Mouse (Mus musculus) forebrain, embryonic 16.5 days (tissue): Measurements from ENCODE around the gene Timm17b. TPM values are rescaled to one million over a fixed set of nuclear protein-coding genes. Genes with fewer than 3 reads are reported as not detected.
A peak's percentile ranks its signal among the peaks of the same experiment; 100 is the strongest.
"Not testable (repeated sequence)": the region's sequence is repeated elsewhere in the genome, so short reads cannot be mapped to it uniquely, and the experiment has no call there.

Source experiments
- ATAC-seq: fragments of 200-750 bp; cut with Nextera tagmentation; 2 replicates; pipeline ENCODE4 v1.8.0; 2017; ENCODE audit warnings: mild to moderate bottlenecking, moderate library complexity
- H3K27ac ChIP-seq: fragments of 300-500 bp; sonication (generic); 2 replicates; pipeline ENCODE4 v1.5.1; 2014; ENCODE audit warnings: low read length, control low read depth
- H3K27me3 ChIP-seq: fragments of 300-500 bp; sonication (generic); replicated peaks from 2 replicates; pipeline ENCODE4 v1.6.1; 2014; ENCODE audit warnings: low read length; ENCODE audit not compliant: control insufficient read depth, insufficient read depth
- H3K36me3 ChIP-seq: fragments of 300-500 bp; sonication (generic); 2 replicates; pipeline ENCODE4 v1.6.1; 2014; ENCODE audit not compliant: control insufficient read depth, insufficient read depth
- H3K4me1 ChIP-seq: fragments of 300-500 bp; sonication (generic); replicated peaks from 2 replicates; pipeline ENCODE4 v1.6.1; 2014; ENCODE audit warnings: low read length; ENCODE audit not compliant: control insufficient read depth, insufficient read depth
- H3K4me2 ChIP-seq: fragments of 300-500 bp; sonication (generic); 2 replicates; pipeline ENCODE4 v1.6.1; 2014; ENCODE audit warnings: mild to moderate bottlenecking, low read length, control low read depth
- H3K4me3 ChIP-seq: fragments of 300-500 bp; sonication (generic); replicated peaks from 2 replicates; pipeline ENCODE4 v1.5.1; 2014; ENCODE audit warnings: mild to moderate bottlenecking, low read length, control low read depth
- H3K9ac ChIP-seq: fragments of 300-500 bp; sonication (generic); replicated peaks from 2 replicates; pipeline ENCODE4 v1.6.1; 2014; ENCODE audit warnings: low read depth, low read length, control low read depth
- H3K9me3 ChIP-seq: fragments of 300-500 bp; sonication (generic); 2 replicates; pipeline ENCODE4 v1.6.1; 2016; ENCODE audit warnings: low read length; ENCODE audit not compliant: control insufficient read depth
- WGBS: fragments of 180-500 bp; shearing (Covaris S2); extraction: QIAGEN DNeasy Blood & Tissue Kit; methylation state at CpG from one replicate; pipeline ENCODE4 v1.1.7; 2014; 5-methylcytosine and 5-hydroxymethylcytosine counted together
- polyA plus RNA-seq: library from polyadenylated mRNA; unstranded; fragments of >200 nt; fragmentation: Nextera tagmentation; extraction: Ambion mirVana; gene quantifications from 2 replicates; pipeline ENCODE4 v1.2.1, GENCODE M21; 2015

The Timm17b gene
- polyA plus RNA-seq, 1 experiment from 2014 or later, result 155 TPM

DNA sequence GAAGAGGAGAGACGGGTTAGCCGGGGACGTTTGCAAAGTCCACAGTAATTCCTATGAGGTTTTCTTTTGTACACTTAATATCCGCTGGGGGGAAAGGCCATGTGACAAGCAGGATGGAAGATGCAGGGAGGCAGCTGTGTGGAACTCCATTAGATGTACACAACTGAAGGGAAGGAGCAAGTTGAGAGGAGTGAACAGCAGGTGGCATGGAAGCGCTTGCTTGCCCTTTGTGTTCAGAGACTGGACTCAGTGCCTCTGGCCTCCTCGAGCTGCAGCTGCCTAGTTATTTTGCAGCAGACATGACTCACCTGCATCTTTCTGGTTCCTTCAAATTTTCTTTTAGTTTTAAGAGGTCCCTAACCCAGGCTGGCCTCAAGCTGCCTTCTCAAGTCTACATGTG, 11.3 kb downstream of the Timm17b start:
- Histone ChIP-seq H3K9me3 (no peaks in the 10 kb centered on the region), H3K4me2 (no peak overlapping the region), H3K27me3 (no peaks in the 10 kb centered on the region), H3K9ac (no peak overlapping the region), H3K36me3 (no peaks in the 10 kb centered on the region), H3K4me3 (no peak overlapping the region), H3K4me1 (no peaks in the 10 kb centered on the region), H3K27ac (no peak overlapping the region)
- WGBS, result 46% methylated on average over 6 of the region's 6 CpGs
- ATAC-seq, result no peak

DNA sequence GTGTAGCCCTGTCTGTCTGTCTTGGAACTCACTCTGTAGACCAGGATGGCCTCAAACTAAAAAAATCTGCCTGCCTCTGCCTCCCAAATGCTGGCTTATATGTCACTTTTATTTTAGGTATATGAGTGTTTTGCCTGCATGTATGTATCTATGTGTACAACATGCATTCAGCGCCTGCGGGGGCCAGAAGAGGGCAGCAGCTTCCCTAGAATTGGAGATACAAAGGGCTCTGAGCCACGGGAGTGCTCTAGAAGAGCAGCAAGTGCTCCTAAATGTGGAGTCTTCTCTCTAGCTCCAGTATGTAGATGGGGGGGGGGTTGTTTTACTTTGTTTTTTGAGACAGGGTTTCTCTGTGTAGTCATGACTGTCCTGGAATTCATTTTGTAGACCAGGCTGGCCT, 16.5 kb downstream of the Timm17b start:
- H3K36me3 ChIP-seq, H3K4me1 ChIP-seq, H3K9me3 ChIP-seq, H3K27me3 ChIP-seq, H3K4me3 ChIP-seq, ATAC-seq, H3K27ac ChIP-seq, H3K4me2 ChIP-seq, H3K9ac ChIP-seq: not testable (repeated sequence)
- 26% methylated on average over 3 of the region's 3 CpGs for WGBS

DNA sequence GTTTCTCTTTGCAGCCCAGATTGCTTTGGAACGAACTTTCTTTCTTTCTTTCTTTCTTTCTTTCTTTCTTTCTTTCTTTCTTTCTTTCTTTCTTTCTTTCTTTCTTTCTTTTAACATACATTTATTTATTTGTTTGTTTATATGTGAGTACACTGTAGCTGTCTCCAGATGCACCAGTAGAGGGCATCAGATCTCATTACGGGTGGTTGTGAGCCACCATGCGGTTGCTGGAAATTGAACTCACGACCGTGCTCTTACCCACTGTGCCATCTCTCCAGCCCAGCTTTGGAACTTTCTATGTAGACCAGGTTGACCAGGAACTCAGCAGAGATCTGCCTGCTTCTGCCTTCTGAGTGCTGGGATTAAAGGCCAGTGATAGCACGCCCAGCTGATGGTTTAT, 18.8 kb downstream of the Timm17b start:
- H3K36me3 ChIP-seq, H3K27me3 ChIP-seq, H3K4me1 ChIP-seq, ATAC-seq, H3K27ac ChIP-seq, H3K4me2 ChIP-seq, H3K9ac ChIP-seq, H3K9me3 ChIP-seq, H3K4me3 ChIP-seq: not testable (repeated sequence)
- 76% methylated on average over 6 of the region's 6 CpGs for WGBS

DNA sequence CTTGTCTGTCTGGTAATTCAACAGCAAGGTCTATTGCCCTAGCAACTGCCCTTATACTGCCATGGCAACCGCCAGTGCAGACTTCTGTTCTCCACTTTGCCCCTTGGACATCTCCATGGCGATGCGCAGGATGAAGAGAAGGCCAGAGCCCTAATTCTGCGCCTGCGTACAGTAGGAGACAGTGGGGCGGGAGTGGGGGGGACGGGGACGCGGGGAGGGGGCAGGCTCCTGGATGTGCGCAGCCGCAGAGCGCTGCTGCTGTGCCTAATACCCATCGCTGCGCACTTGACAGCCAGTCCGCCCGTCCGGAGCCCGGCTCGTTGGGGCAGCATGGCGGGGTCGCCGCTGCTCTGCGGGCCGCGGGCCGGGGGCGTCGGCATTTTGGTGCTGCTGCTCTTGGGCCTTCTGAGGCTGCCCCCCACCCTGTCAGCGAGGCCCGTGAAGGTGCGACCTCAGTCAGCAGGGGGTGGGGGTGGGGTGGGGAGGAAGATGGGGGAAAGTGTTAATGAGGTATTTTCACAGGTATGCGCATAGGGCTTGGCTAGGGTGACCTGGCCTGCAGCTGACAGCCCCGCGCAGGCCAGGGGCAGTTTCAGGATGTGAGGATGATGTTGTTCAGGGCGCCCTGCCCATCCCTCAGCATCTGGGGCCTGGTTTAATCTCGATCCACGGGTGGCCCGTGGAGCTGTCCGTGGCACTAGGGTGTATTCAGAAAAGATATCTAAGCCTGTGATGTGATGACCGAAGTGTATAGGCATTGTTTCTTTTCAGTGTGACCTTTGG, 20.6 kb downstream of the Timm17b start, which contains the start of gene Pcsk1n:
TSS of gene Pcsk1n (plus strand) at position 222 of the 783 bp plus-strand sequence.
- peaks cover 3% of the 10 kb centered on the region; the same call in 1 of the 2 replicates for H3K27me3 ChIP-seq
- no peaks in the 10 kb centered on the region for H3K36me3 ChIP-seq
- H3K4me2 ChIP-seq, result peak within 1 kb of the TSS; percentile 58
- peak within 1 kb of the TSS; percentile 50 for H3K27ac ChIP-seq
- peak; percentile 90 for ATAC-seq
- H3K4me3 ChIP-seq, result peak within 1 kb of the TSS; percentile 56
- WGBS, result 15% methylated on average over 26 of the region's 40 CpGs
- H3K9ac ChIP-seq, result peak within 1 kb of the TSS; percentile 59
- H3K9me3 ChIP-seq, result no peaks in the 10 kb centered on the region
- peaks cover 7% of the 10 kb centered on the region for H3K4me1 ChIP-seq

DNA sequence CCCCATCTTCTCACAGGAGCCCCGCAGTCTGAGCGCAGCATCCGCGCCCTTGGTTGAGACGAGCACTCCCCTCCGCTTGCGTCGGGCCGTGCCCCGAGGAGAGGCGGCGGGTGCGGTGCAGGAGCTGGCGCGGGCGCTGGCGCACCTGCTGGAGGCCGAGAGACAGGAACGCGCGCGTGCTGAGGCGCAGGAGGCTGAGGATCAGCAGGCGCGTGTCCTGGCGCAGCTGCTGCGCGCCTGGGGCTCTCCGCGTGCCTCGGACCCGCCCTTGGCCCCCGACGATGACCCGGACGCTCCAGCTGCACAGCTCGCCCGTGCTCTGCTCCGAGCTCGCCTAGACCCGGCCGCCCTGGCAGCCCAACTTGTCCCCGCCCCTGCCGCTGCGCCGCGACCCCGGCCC, 22.9 kb downstream of the Timm17b start:
- Histone ChIP-seq H3K27ac (no peak overlapping the region), H3K9ac (peak overlapping the region; percentile 53), H3K4me3 (peak overlapping the region; percentile 56), H3K27me3 (peaks cover 3% of the 10 kb centered on the region; the same call in 1 of the 2 replicates), H3K4me1 (peaks cover 7% of the 10 kb centered on the region), H3K9me3 (no peaks in the 10 kb centered on the region), H3K4me2 (peak overlapping the region; percentile 58), H3K36me3 (no peaks in the 10 kb centered on the region)
- 11% methylated on average over 45 of the region's 48 CpGs for WGBS
- ATAC-seq, result no peak

DNA sequence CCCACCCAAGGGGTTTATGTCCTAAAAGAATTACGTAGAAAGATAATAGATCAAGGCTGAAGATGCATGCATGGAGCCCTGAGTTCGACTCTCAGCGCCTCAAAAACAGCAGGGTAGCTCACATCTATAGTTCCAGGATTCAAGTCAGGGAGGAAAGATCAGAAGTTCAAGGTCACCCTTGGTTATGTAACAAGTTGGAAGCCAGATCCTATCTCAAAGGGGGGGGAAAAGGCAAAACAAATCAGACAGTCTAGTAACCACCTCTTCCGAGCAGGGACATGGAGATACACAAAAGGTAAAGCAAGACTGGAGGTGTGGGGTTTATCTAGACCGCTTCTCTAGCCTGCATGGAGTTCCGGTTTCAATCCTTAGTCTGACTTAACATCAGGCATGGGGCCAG, 27.1 kb downstream of the Timm17b start:
- ATAC-seq, result no peak
- Histone ChIP-seq H3K4me2 (no peak overlapping the region), H3K27ac (no peak overlapping the region), H3K4me1 (peaks cover 7% of the 10 kb centered on the region), H3K9ac (no peak overlapping the region), H3K27me3 (peaks cover 3% of the 10 kb centered on the region; the same call in 1 of the 2 replicates), H3K4me3 (no peak overlapping the region), H3K36me3 (peaks cover 4% of the 10 kb centered on the region), H3K9me3 (no peaks in the 10 kb centered on the region)
- WGBS, result 82% methylated on average over 6 of the region's 6 CpGs

DNA sequence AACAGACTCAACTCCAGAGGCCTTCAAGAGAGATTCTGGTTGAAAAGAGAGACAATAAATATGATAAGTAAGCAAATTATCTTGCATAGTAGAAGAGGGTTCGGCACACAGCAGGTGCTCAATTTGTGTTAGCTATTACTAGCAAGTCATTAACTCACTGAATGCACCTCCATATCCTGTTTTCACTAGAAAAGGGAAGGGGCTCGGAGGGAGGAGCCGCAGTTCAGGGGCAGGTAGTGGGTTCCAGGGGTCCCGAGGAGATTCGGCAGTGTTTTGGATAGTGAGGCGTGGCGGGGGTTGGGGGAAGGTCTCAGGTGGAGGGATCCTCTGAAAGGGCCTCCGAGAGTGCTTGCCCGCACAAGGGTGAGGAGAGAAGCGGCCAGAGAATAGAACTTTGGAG, 28.0 kb downstream of the Timm17b start:
- Histone ChIP-seq H3K27ac (no peak overlapping the region), H3K9me3 (no peaks in the 10 kb centered on the region), H3K36me3 (peaks cover 6% of the 10 kb centered on the region), H3K4me2 (no peak overlapping the region), H3K4me3 (no peak overlapping the region), H3K9ac (no peak overlapping the region), H3K4me1 (peaks cover 7% of the 10 kb centered on the region), H3K27me3 (no peaks in the 10 kb centered on the region)
- ATAC-seq, result no peak
- 29% methylated on average over 10 of the region's 10 CpGs for WGBS

DNA sequence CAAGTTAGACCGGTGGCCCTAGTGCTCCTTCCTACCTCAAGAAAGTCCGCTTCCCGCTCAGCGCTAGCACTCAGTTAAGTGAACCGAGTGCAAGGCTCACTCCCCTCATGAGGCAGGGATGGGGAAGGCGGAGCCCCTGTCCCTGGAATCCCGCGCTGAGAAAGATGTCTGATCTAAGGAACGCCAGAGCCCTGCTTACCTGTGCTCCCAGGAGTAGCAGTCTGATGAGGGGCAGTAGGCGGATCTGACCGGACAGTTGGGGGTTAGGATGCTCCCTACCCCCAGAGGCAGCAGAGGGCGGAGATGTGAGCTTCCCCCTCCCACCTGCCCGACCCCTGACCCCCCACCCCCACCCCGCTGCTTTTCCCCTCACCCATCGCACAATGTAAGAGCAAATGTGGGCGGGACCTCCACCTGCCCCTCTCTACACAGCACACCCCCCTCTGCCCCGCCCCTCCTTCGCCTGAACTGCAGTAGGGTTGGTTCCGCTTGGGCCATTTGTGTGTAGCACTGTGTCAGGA, 29.2 kb downstream of the Timm17b start, which contains the start of gene Eras:
TSS of gene Eras (minus strand) at position 338 of the 521 bp plus-strand sequence.
- H3K4me3 ChIP-seq, result no peak within 1 kb of the TSS
- H3K9me3 ChIP-seq, result no peaks in the 10 kb centered on the region
- no peak for ATAC-seq
- H3K4me1 ChIP-seq, result no peaks in the 10 kb centered on the region
- H3K9ac ChIP-seq, result no peak within 1 kb of the TSS
- no peaks in the 10 kb centered on the region for H3K27me3 ChIP-seq
- no peak within 1 kb of the TSS for H3K27ac ChIP-seq
- H3K36me3 ChIP-seq, result peaks cover 6% of the 10 kb centered on the region
- H3K4me2 ChIP-seq, result no peak within 1 kb of the TSS
- 24% methylated on average over 19 of the region's 19 CpGs for WGBS

DNA sequence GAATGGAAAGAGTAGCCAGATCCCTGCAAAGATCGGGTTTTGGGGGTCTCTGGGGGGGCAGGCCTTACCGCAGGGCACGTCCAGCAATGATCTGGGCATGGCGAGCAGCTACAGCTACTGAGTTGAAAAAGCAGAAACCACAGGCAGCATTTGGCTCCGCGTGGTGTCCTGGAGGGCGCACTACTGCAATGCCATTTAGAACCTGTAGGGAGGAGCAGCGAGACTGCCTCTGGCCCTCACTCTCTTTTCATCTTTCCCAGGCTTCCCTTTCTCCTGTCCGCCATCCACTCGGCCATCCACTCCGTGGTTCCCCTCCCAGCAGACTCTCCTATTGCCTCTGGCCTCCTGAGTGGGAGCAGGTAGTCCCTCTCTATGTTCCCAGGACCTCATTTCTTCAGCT, 37.7 kb downstream of the Timm17b start:
- no peak for ATAC-seq

More for the DNA sequence above, 37.7 kb downstream of the Timm17b start:
- no peaks in the 10 kb centered on the region for H3K27me3 ChIP-seq
- no peak overlapping the region for H3K27ac ChIP-seq
- no peak overlapping the region for H3K4me3 ChIP-seq
- WGBS, result 55% methylated on average over 10 of the region's 11 CpGs
- H3K4me1 ChIP-seq, result no peaks in the 10 kb centered on the region
- no peak overlapping the region for H3K4me2 ChIP-seq
- no peaks in the 10 kb centered on the region for H3K9me3 ChIP-seq
- no peaks in the 10 kb centered on the region; the same call in 1 of the 2 replicates for H3K36me3 ChIP-seq
- H3K9ac ChIP-seq, result no peak overlapping the region
